ENCODE assay signal across 8 mouse cellular contexts in the genomic region with DNA sequence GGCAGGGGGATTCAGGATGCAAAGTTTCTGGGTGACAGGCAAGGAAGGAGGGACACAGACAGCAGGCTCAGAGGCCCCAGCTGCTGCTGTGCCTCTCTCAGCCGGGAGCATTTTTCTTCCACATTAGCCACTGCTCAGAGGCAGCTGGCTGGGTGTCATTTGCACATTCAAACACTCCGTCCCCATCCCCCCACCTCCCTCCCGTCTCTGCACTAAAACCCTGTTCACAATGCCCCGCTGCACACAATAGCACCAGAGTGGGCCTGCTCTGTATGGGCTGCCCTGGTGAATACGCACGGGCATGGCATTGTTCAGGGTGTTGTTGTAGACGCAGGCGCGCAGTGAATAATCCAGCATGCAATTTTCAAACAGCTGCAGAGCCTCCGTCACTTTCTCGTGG.
DNase-seq lines count a peak whose midpoint lies in the region; ATAC-seq and TF ChIP-seq lines count a peak whose summit lies in the region.

No protein-coding gene starts in this region.

- DNase-seq in kidney, postnatal 0 days (ENCODE audit: low spot score), result peak; percentile 65
- no peak for DNase-seq in kidney, adult 8-10 months
- DNase-seq in embryo, embryonic 10 days (ENCODE audit: low spot score), result peak; percentile 87
- peak; percentile 68 for DNase-seq in hindbrain, embryonic 14.5 days (ENCODE audit: low spot score)
- DNase-seq in neural tube, embryonic 10.5 days (ENCODE audit: extremely low spot score, low spot score), result peak; percentile 73
- DNase-seq in heart, adult 18-20 months, result no peak
- no peak for DNase-seq in gastrocnemius, adult 2 months

- H3K27ac ChIP-seq in kidney, postnatal 0 days, result no peak overlapping the region
- H3K27ac ChIP-seq in hindbrain, embryonic 14.5 days, result peak overlapping the region; percentile 84
- no peak overlapping the region for H3K27ac ChIP-seq in heart, embryonic 12.5 days (ENCODE audit: poor library complexity, severe bottlenecking)
- no peak overlapping the region for H3K27ac ChIP-seq in gastrocnemius, adult 2 months

- H3K4me2 ChIP-seq in kidney, postnatal 0 days (ENCODE audit: low read length), result no peak overlapping the region
- 0 out of 2 replicates have a peak overlapping the region, but pooled peaks have one; percentile 14 for H3K4me2 ChIP-seq in hindbrain, embryonic 14.5 days (replicated peaks)
- no peak overlapping the region for H3K4me2 ChIP-seq in heart, embryonic 12.5 days

- WGBS in kidney, postnatal 0 days, result 22% methylated on average over 11 of the region's 11 CpGs
- WGBS in hindbrain, embryonic 14.5 days, result 5% methylated on average over 11 of the region's 11 CpGs
- WGBS in heart, embryonic 12.5 days, result 42% methylated on average over 11 of the region's 11 CpGs

- no peaks in the 10 kb centered on the region for H3K9me3 ChIP-seq in kidney, postnatal 0 days (replicated peaks; ENCODE audit: low read length)
- H3K9me3 ChIP-seq in hindbrain, embryonic 14.5 days (ENCODE audit: control insufficient read depth, low read length), result no peaks in the 10 kb centered on the region
- no peaks in the 10 kb centered on the region for H3K9me3 ChIP-seq in heart, embryonic 12.5 days (replicated peaks)

- H3K36me3 ChIP-seq in kidney, postnatal 0 days (ENCODE audit: insufficient read depth, low read length), result no peaks in the 10 kb centered on the region
- no peaks in the 10 kb centered on the region for H3K36me3 ChIP-seq in hindbrain, embryonic 14.5 days (replicated peaks; ENCODE audit: control insufficient read depth, insufficient read depth)
- no peaks in the 10 kb centered on the region for H3K36me3 ChIP-seq in heart, embryonic 12.5 days

- H3K4me3 ChIP-seq in kidney, postnatal 0 days (replicated peaks; ENCODE audit: low read depth, low read length), result no peak overlapping the region
- no peak overlapping the region for H3K4me3 ChIP-seq in hindbrain, embryonic 14.5 days (replicated peaks; ENCODE audit: low read length)
- no peak overlapping the region for H3K4me3 ChIP-seq in heart, embryonic 12.5 days
- no peak overlapping the region for H3K4me3 ChIP-seq in gastrocnemius, adult 2 months

- 0 out of 2 replicates have a peak, but pooled peaks cover 3% of the 10 kb centered on the region for H3K4me1 ChIP-seq in kidney, postnatal 0 days (replicated peaks; ENCODE audit: insufficient read depth, low read length)
- H3K4me1 ChIP-seq in hindbrain, embryonic 14.5 days (replicated peaks; ENCODE audit: control insufficient read depth, insufficient read depth, low read length), result peaks cover 22% of the 10 kb centered on the region
- 0 out of 2 replicates have a peak, but pooled peaks cover 4% of the 10 kb centered on the region for H3K4me1 ChIP-seq in heart, embryonic 12.5 days (replicated peaks)

- TF ChIP-seq CTCF in kidney, postnatal 0 days (IDR thresholded peaks at IDR 0.05; ENCODE audit: low read depth), result no peak
- no peak for TF ChIP-seq CTCF in gastrocnemius, adult 2 months (IDR thresholded peaks at IDR 0.05)

- no peak overlapping the region for H3K9ac ChIP-seq in kidney, postnatal 0 days (ENCODE audit: low read depth, low read length)
- H3K9ac ChIP-seq in hindbrain, embryonic 14.5 days, result peak overlapping the region; percentile 12
- H3K9ac ChIP-seq in heart, embryonic 12.5 days, result no peak overlapping the region

- H3K27me3 ChIP-seq in kidney, postnatal 0 days (ENCODE audit: insufficient read depth, low read length), result no peaks in the 10 kb centered on the region
- no peaks in the 10 kb centered on the region for H3K27me3 ChIP-seq in hindbrain, embryonic 14.5 days (ENCODE audit: control insufficient read depth, insufficient read depth, low read length)
- 0 out of 2 replicates have a peak, but pooled peaks cover 6% of the 10 kb centered on the region for H3K27me3 ChIP-seq in heart, embryonic 12.5 days (replicated peaks)

- intact Hi-C loops in gastrocnemius, adult 2 months (cut with DNase I), result loop anchor here (5.0 kb wide), 1 partner anchor 55 kb away; no protein-coding TSS in a partner anchor

- peak; percentile 58; the same call in 1 of the 2 replicates for ATAC-seq in kidney, postnatal 0 days (replicated peaks; ENCODE audit: low FRiP score, low read depth)
- ATAC-seq in hindbrain, embryonic 14.5 days (ENCODE audit: low FRiP score), result peak; percentile 86
- no peak for ATAC-seq in heart, embryonic 12.5 days (ENCODE audit: insufficient number of reproducible peaks, low FRiP score)

Comparison
In these comparisons a context has a peak if more than half of its experiments do, and no peak if none do; other contexts are left out.
1. DNase-seq: peak in kidney, postnatal 0 days (single experiment), embryo, embryonic 10 days (single experiment), hindbrain, embryonic 14.5 days (single experiment) and neural tube, embryonic 10.5 days (single experiment); none in kidney, adult 8-10 months (0 of 2), heart, adult 18-20 months (0 of 2) and gastrocnemius, adult 2 months (single experiment).